Mouse (Mus musculus) bone marrow, adult 2 months (tissue): Measurements from ENCODE around the gene Ufd1.

Experiments
- CTCF ChIP-seq: fragments of 200-500 bp; IDR thresholded peaks from 2 replicates; pipeline ENCODE4 v1.5.1; 2011; ENCODE audit warnings: low read length, control low read depth; ENCODE audit not compliant: control insufficient read depth, insufficient read depth
- POLR2A ChIP-seq: fragments of 200-500 bp; IDR thresholded peaks from 2 replicates; pipeline ENCODE4 v1.6.1; 2011; ENCODE audit warnings: low read depth, mild to moderate bottlenecking, control low read depth, low read length, borderline replicate concordance; ENCODE audit not compliant: control insufficient read depth

GRCm38 (mm10) chr16:18836468-18837208 is 25.1 kb downstream of the Ufd1 start, which contains the start of the genes 2510002D24Rik and Gm28539:
- TF ChIP-seq CTCF (no peak), POLR2A (peak; percentile 80; the same call in 1 of the 2 replicates)
